Mouse (Mus musculus): ENCODE results near the gene Atm. TPM values are rescaled to one million over a fixed set of nuclear protein-coding genes. Genes with fewer than 3 reads are reported as not detected.

Atm gene
- total and polyA plus RNA-seq, 2 experiments from 2014 or later = 2.6 to 5.3 TPM

- Histone ChIP-seq H3K27ac (ENCODE audit: low read depth) (no peak overlapping the region), H3K9me3 (replicated peaks; ENCODE audit: control insufficient read depth, low read length) (no peaks in the 10 kb centered on the region), H3K4me2 (ENCODE audit: low read depth, low read length) (no peak overlapping the region), H3K9ac (replicated peaks; ENCODE audit: low read depth, low read length) (no peak overlapping the region), H3K4me3 (ENCODE audit: low read depth, low read length) (no peak overlapping the region), H3K36me3 (replicated peaks; ENCODE audit: control insufficient read depth, insufficient read depth, low read length) (peaks cover 42% of the 10 kb centered on the region), H3K4me1 (ENCODE audit: control insufficient read depth, insufficient read depth) (no peaks in the 10 kb centered on the region), H3K27me3 (ENCODE audit: control insufficient read depth, insufficient read depth, low read length) (no peaks in the 10 kb centered on the region)
- TF ChIP-seq CTCF (IDR thresholded peaks at IDR 0.05; ENCODE audit: low read depth) (no peak), EP300 (IDR thresholded peaks at IDR 0.05; ENCODE audit: low read depth) (no peak)
- ATAC-seq (ENCODE audit: insufficient read depth, low read depth) (no peak), DNase-seq (ENCODE audit: low spot score) (no peak)
These were observed 50.7 kb downstream of the Atm start for GRCm38 (mm10) chr9:53485886-53486285.

- DNase-seq (ENCODE audit: low spot score) = peak; percentile 23
- Histone ChIP-seq H3K4me3 (ENCODE audit: low read depth, low read length) (no peak overlapping the region), H3K4me1 (ENCODE audit: control insufficient read depth, insufficient read depth) (0 out of 2 replicates have a peak, but pooled peaks cover 7% of the 10 kb centered on the region), H3K9me3 (replicated peaks; ENCODE audit: control insufficient read depth, low read length) (no peaks in the 10 kb centered on the region), H3K27ac (ENCODE audit: low read depth) (no peak overlapping the region), H3K27me3 (ENCODE audit: control insufficient read depth, insufficient read depth, low read length) (no peaks in the 10 kb centered on the region), H3K36me3 (replicated peaks; ENCODE audit: control insufficient read depth, insufficient read depth, low read length) (peaks cover 4% of the 10 kb centered on the region; the same call in 1 of the 2 replicates), H3K9ac (replicated peaks; ENCODE audit: low read depth, low read length) (no peak overlapping the region), H3K4me2 (ENCODE audit: low read depth, low read length) (no peak overlapping the region)
- 26% methylated on average over 9 of the region's 9 CpGs for WGBS
- ATAC-seq (ENCODE audit: insufficient read depth, low read depth) = no peak
- TF ChIP-seq CTCF (IDR thresholded peaks at IDR 0.05; ENCODE audit: low read depth) (no peak), EP300 (IDR thresholded peaks at IDR 0.05; ENCODE audit: low read depth) (no peak)
These were observed 63.6 kb downstream of the Atm start for GRCm38 (mm10) chr9:53472806-53473518.

GRCm38 (mm10) chr9:53452038-53452437 is 84.5 kb downstream of the Atm start:
- no peak for DNase-seq (ENCODE audit: low spot score)
- Histone ChIP-seq H3K9ac (replicated peaks; ENCODE audit: low read depth, low read length) (no peak overlapping the region), H3K9me3 (replicated peaks; ENCODE audit: control insufficient read depth, low read length) (no peaks in the 10 kb centered on the region), H3K4me3 (ENCODE audit: low read depth, low read length) (no peak overlapping the region), H3K27me3 (ENCODE audit: control insufficient read depth, insufficient read depth, low read length) (no peaks in the 10 kb centered on the region), H3K27ac (ENCODE audit: low read depth) (no peak overlapping the region), H3K4me2 (ENCODE audit: low read depth, low read length) (no peak overlapping the region), H3K36me3 (replicated peaks; ENCODE audit: control insufficient read depth, insufficient read depth, low read length) (peaks cover 53% of the 10 kb centered on the region), H3K4me1 (ENCODE audit: control insufficient read depth, insufficient read depth) (no peaks in the 10 kb centered on the region)
- no peak for ATAC-seq (ENCODE audit: insufficient read depth, low read depth)
- 89% methylated on average over 2 of the region's 2 CpGs for WGBS
- TF ChIP-seq EP300 (IDR thresholded peaks at IDR 0.05; ENCODE audit: low read depth) (no peak), CTCF (IDR thresholded peaks at IDR 0.05; ENCODE audit: low read depth) (no peak)

- no peak overlapping the region for H3K4me3 ChIP-seq (ENCODE audit: low read depth, low read length)
- no peak for DNase-seq (ENCODE audit: low spot score)
- no peak overlapping the region for H3K27ac ChIP-seq (ENCODE audit: low read depth)
- 94% methylated on average over 1 of the region's 1 CpGs for WGBS
- no peak overlapping the region for H3K4me2 ChIP-seq (ENCODE audit: low read depth, low read length)
- TF ChIP-seq CTCF (IDR thresholded peaks at IDR 0.05; ENCODE audit: low read depth) (no peak), EP300 (IDR thresholded peaks at IDR 0.05; ENCODE audit: low read depth) (no peak)
- no peaks in the 10 kb centered on the region for H3K9me3 ChIP-seq (replicated peaks; ENCODE audit: control insufficient read depth, low read length)
- no peaks in the 10 kb centered on the region for H3K27me3 ChIP-seq (ENCODE audit: control insufficient read depth, insufficient read depth, low read length)
- H3K36me3 ChIP-seq (replicated peaks; ENCODE audit: control insufficient read depth, insufficient read depth, low read length) = peaks cover 46% of the 10 kb centered on the region
- no peak overlapping the region for H3K9ac ChIP-seq (replicated peaks; ENCODE audit: low read depth, low read length)
- no peaks in the 10 kb centered on the region for H3K4me1 ChIP-seq (ENCODE audit: control insufficient read depth, insufficient read depth)
- no peak for ATAC-seq (ENCODE audit: insufficient read depth, low read depth)
These were observed 85.9 kb downstream of the Atm start for GRCm38 (mm10) chr9:53450609-53451008.

- ATAC-seq (ENCODE audit: insufficient read depth, low read depth) = no peak
- H3K9ac ChIP-seq (replicated peaks; ENCODE audit: low read depth, low read length) = no peak overlapping the region
- DNase-seq (ENCODE audit: low spot score) = no peak
- H3K4me2 ChIP-seq (ENCODE audit: low read depth, low read length) = no peak overlapping the region
- H3K27me3 ChIP-seq (ENCODE audit: control insufficient read depth, insufficient read depth, low read length) = no peaks in the 10 kb centered on the region
- no peaks in the 10 kb centered on the region for H3K4me1 ChIP-seq (ENCODE audit: control insufficient read depth, insufficient read depth)
- TF ChIP-seq CTCF (IDR thresholded peaks at IDR 0.05; ENCODE audit: low read depth) (no peak), EP300 (IDR thresholded peaks at IDR 0.05; ENCODE audit: low read depth) (no peak)
- no peak overlapping the region for H3K4me3 ChIP-seq (ENCODE audit: low read depth, low read length)
- H3K9me3 ChIP-seq (replicated peaks; ENCODE audit: control insufficient read depth, low read length) = no peaks in the 10 kb centered on the region
- 70% methylated on average over 14 of the region's 14 CpGs for whole genome bisulfite sequencing
- no peak overlapping the region for H3K27ac ChIP-seq (ENCODE audit: low read depth)
- H3K36me3 ChIP-seq (replicated peaks; ENCODE audit: control insufficient read depth, insufficient read depth, low read length) = peaks cover 19% of the 10 kb centered on the region
These were observed 100.5 kb downstream of the Atm start for GRCm38 (mm10) chr9:53435830-53436570.

All from heart, postnatal 0 days (tissue).